Mouse (Mus musculus) embryonic facial prominence, embryonic 15.5 days (tissue): ENCODE measurements around the gene Pklr. TPM values are rescaled to one million over a fixed set of nuclear protein-coding genes. Genes with fewer than 3 reads are reported as not detected.
A peak's percentile ranks its signal among the peaks of the same experiment; 100 is the strongest.

Experiments used
- ATAC-seq: fragments of 200-750 bp; cut with Nextera tagmentation; 2 replicates; pipeline ENCODE4 v1.8.0; 2017; ENCODE audit warnings: low read depth, moderate TSS enrichment; ENCODE audit not compliant: insufficient number of reproducible peaks, low FRiP score, low TSS enrichment
- H3K27ac ChIP-seq: fragments of 300-500 bp; sonication (generic); replicated peaks from 2 replicates; pipeline ENCODE4 v1.5.1; 2015; ENCODE audit warnings: mild to moderate bottlenecking, inconsistent platforms
- H3K27me3 ChIP-seq: fragments of 300-500 bp; sonication (generic); 2 replicates; pipeline ENCODE4 v1.6.1; 2015; ENCODE audit warnings: inconsistent platforms
- H3K36me3 ChIP-seq: fragments of 300-500 bp; sonication (generic); 2 replicates; pipeline ENCODE4 v1.6.1; 2015; ENCODE audit warnings: mild to moderate bottlenecking, inconsistent platforms
- H3K4me1 ChIP-seq: fragments of 300-500 bp; sonication (generic); 2 replicates; pipeline ENCODE4 v1.6.1; 2015; ENCODE audit warnings: inconsistent platforms
- H3K4me2 ChIP-seq: fragments of 300-500 bp; sonication (generic); replicated peaks from 2 replicates; pipeline ENCODE4 v1.6.1; 2015; ENCODE audit warnings: mild to moderate bottlenecking, inconsistent platforms
- H3K4me3 ChIP-seq: fragments of 300-500 bp; sonication (generic); replicated peaks from 2 replicates; pipeline ENCODE4 v1.5.1; 2015; ENCODE audit warnings: mild to moderate bottlenecking, inconsistent platforms
- H3K9ac ChIP-seq: fragments of 300-500 bp; sonication (generic); 2 replicates; pipeline ENCODE4 v1.6.1; 2015; ENCODE audit warnings: inconsistent platforms
- H3K9me3 ChIP-seq: fragments of 300-500 bp; sonication (generic); replicated peaks from 2 replicates; pipeline ENCODE4 v1.6.1; 2016; ENCODE audit warnings: inconsistent platforms
- WGBS: fragments of 180-500 bp; shearing (Covaris S2); methylation state at CpG from one replicate; pipeline ENCODE4 v1.1.7; 2015; 5-methylcytosine and 5-hydroxymethylcytosine counted together
- polyA plus RNA-seq: library from polyadenylated mRNA; unstranded; fragments of >200 nt; fragmentation: Nextera tagmentation; extraction: Ambion mirVana; gene quantifications from 2 replicates; pipeline ENCODE4 v1.2.1, GENCODE M21; 2015

Pklr gene
- polyA plus RNA-seq, 1 experiment from 2014 or later: 0.15 TPM

DNA sequence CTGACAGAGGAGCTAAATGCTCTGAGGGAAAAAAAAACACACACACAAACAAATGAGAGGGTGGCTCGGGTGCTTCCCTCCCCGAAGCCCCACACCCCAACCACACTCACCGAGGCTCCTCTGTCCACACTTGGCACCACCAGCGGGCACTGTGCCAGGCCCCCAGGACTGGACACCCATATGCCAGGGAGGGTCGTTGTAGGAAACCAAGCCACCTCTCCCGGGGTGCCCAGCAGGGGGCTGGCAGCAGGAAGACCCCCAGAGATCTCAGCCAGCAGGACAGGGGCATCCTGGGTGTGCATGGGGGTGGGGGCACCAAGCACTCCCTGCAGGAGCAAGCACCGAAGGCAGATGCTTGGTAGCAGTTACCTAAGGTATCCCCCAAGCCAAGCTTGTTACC, 35.1 kb upstream of the Pklr start, which contains the start of gene Gm43738:
TSS of gene Gm43738 (minus strand) at position 289 of the 400 bp plus-strand sequence.
- Histone ChIP-seq H3K4me3 (peak within 1 kb of the TSS; percentile 74), H3K4me2 (peak within 1 kb of the TSS; percentile 85), H3K27me3 (no peaks in the 10 kb centered on the region), H3K9ac (peak within 1 kb of the TSS; percentile 44), H3K27ac (peak within 1 kb of the TSS; percentile 74), H3K4me1 (peaks cover 31% of the 10 kb centered on the region), H3K9me3 (no peaks in the 10 kb centered on the region), H3K36me3 (peaks cover 41% of the 10 kb centered on the region)
- 23% methylated on average over 7 of the region's 7 CpGs for WGBS
- no peak for ATAC-seq

DNA sequence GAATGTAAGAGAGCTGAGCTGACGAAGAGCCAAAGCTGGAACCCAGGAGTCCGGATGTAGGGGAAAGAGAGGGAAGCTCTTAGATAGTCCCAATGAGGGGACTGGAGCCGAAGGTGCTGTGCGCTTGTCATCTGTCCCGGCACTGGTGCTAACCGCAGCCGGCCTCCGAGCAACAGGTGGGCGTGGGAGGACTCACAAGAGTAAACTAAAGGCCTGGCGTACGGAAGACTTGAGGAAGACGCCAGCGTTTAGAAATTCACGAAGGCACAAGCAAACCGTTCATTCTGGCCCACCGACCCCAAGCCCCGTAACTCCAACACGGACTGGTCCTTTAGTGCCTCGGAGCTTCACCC, 34.5 kb upstream of the Pklr start:
- peak; percentile 1; the same call in 1 of the 2 replicates for ATAC-seq
- Histone ChIP-seq H3K4me3 (peak overlapping the region; percentile 74), H3K27ac (peak overlapping the region; percentile 68), H3K4me2 (peak overlapping the region; percentile 85), H3K9me3 (no peaks in the 10 kb centered on the region), H3K9ac (peak overlapping the region; percentile 44), H3K36me3 (peaks cover 35% of the 10 kb centered on the region), H3K4me1 (peaks cover 31% of the 10 kb centered on the region), H3K27me3 (no peaks in the 10 kb centered on the region)
- WGBS: under 1% methylated on average over 19 of the region's 19 CpGs

DNA sequence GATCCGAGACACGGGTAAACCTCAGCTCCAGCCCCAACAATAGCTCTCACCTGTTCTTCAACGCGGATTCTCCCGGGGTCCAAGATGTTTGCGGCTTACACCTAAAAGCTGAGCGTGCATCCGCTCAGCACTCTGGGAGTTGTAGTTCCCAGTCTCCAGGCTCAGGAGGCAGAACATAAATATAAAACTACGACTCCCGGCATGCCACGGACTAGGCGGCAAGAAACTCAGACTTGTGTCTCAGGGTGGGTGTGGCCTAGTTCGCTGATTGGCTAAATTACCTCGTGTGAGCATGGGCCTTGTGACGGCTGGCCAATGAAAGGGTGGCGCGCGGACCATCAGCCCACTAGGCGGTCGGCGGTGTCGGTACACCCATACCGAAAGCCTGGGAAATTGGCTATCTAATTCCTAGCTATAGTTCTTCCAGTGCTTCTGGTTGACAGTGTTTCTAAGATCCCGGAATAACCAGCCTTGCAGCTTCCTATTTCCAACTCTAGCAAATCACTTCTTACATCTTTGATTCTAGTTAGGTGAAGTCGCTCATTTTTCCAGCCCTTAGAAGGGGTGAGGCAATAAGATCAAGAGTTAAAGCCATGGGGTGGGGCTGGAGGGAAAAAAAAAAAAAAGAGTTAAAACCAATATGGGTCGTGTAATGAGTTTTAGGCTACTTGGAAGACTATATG, 34.0 kb upstream of the Pklr start, which contains the start of gene Fdps:
TSS of gene Fdps (minus strand) at position 148 of the 683 bp plus-strand sequence.
- no peaks in the 10 kb centered on the region for H3K27me3 ChIP-seq
- H3K4me1 ChIP-seq: peaks cover 31% of the 10 kb centered on the region
- peak within 1 kb of the TSS; percentile 74 for H3K27ac ChIP-seq
- ATAC-seq: peak; percentile 99
- no peaks in the 10 kb centered on the region for H3K9me3 ChIP-seq
- peak within 1 kb of the TSS; percentile 44 for H3K9ac ChIP-seq
- H3K4me3 ChIP-seq: peak within 1 kb of the TSS; percentile 74
- WGBS: under 1% methylated on average over 26 of the region's 26 CpGs
- peak within 1 kb of the TSS; percentile 85 for H3K4me2 ChIP-seq
- peaks cover 30% of the 10 kb centered on the region for H3K36me3 ChIP-seq

DNA sequence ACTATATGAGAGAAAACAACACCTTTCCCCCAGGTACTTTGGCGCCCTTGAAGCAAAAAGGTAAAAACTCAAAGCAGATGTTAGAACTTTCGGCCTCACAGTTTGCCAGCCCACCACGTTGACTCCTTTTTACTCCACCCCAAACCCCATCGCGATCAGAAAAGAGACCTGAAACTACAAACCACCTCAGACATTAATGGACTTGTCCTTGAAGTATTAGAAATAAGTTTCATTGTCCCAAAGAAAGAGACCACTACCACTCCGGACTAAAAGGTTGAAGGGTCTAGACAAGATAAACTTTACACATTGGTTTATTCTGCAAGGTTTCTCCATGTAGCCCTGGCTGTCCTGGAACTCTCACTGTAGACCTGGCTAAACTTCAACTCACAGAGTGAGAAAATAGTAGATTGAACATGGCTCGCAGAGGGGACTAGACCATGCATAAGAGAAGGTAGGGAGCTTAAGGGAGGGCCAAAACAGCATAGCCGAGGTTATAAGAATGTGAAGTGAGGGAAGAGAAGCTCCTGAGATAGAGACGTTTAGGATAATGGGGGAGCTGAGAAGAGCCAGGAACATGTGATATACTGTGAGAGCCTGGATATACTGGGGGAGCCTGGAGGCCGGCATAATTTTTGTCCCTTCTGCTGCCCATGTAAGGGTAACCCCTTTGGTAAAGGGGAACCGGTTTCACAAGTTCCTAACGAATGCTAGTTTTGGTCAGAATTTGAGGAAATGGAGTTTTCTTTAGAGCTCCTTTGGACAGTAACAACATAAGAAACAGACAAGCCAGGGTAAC, 33.2 kb upstream of the Pklr start:
- Histone ChIP-seq H3K36me3 (peaks cover 23% of the 10 kb centered on the region), H3K4me1 (peaks cover 31% of the 10 kb centered on the region), H3K4me2 (peak overlapping the region; percentile 85), H3K27ac (peak overlapping the region; percentile 74), H3K27me3 (no peaks in the 10 kb centered on the region), H3K9ac (no peak overlapping the region), H3K9me3 (no peaks in the 10 kb centered on the region), H3K4me3 (peak overlapping the region; percentile 74)
- ATAC-seq: no peak
- WGBS: 53% methylated on average over 12 of the region's 12 CpGs

DNA sequence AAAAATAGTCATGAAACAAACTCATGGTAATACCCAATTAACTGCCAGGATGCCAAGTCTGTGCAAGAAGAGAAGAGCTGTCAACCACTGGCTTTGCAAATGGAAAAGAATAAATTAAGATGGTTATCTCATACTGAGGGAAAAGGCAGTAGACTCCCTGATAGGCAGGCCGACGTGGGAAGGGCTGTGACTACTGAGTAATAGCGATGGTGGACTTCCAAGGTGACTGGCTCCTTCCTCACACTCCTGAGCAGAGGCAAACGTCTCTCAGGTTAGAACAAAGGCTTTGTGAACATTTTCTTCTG, 32.7 kb upstream of the Pklr start:
- Histone ChIP-seq H3K4me3 (no peak overlapping the region), H3K9me3 (no peaks in the 10 kb centered on the region), H3K27ac (0 out of 2 replicates have a peak overlapping the region, but pooled peaks have one; percentile 74), H3K36me3 (peaks cover 18% of the 10 kb centered on the region), H3K27me3 (no peaks in the 10 kb centered on the region), H3K4me1 (peaks cover 31% of the 10 kb centered on the region), H3K4me2 (no peak overlapping the region), H3K9ac (no peak overlapping the region)
- ATAC-seq: no peak
- WGBS: 59% methylated on average over 4 of the region's 4 CpGs

DNA sequence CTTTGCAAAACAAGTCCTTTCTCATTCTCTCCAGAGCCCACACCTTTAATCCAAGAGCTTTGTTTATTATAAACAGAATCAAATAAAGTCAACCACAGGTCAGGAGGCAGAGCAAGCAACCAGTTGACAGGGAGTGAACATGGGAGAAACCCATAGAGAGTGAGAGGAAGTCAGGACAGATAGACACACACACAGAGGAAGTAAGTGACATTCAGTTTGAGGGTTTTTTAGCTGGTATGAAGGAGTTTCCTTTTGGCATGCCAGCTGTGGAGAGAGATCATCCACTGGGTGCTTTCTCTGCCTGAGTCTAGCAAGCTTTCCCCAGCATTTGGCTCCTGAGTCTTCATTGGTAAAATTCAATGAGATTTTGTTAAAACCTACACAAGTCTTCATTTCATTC, 29.1 kb upstream of the Pklr start:
- no peaks in the 10 kb centered on the region for H3K27me3 ChIP-seq
- H3K9ac ChIP-seq: no peak overlapping the region
- no peaks in the 10 kb centered on the region for H3K36me3 ChIP-seq
- H3K27ac ChIP-seq: no peak overlapping the region
- H3K9me3 ChIP-seq: no peaks in the 10 kb centered on the region
- no peak for ATAC-seq
- no peak overlapping the region for H3K4me2 ChIP-seq
- H3K4me1 ChIP-seq: peaks cover 9% of the 10 kb centered on the region; the same call in 1 of the 2 replicates
- no peak overlapping the region for H3K4me3 ChIP-seq

DNA sequence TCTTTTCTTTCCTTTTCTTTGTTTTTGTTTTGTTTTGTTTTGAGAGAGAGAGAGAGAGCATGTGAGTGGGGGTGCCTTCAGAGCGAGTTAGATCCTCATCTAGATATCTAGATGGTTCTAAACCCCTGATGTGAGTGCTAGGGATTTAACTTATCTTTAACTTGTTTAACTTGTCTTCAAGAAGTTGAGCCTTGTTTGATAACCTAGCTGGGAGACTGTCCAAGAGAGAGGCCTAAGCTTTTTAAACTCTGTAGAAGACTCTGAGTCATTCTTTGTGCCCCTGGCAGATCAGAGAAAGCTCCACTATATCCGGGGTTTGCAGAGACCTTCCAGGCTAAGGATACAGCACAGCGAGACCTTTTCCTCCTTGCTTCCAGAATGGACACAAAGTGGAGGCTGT, 28.4 kb upstream of the Pklr start:
- H3K4me1 ChIP-seq: peaks cover 3% of the 10 kb centered on the region; the same call in 1 of the 2 replicates
- 61% methylated on average over 3 of the region's 3 CpGs for WGBS

DNA sequence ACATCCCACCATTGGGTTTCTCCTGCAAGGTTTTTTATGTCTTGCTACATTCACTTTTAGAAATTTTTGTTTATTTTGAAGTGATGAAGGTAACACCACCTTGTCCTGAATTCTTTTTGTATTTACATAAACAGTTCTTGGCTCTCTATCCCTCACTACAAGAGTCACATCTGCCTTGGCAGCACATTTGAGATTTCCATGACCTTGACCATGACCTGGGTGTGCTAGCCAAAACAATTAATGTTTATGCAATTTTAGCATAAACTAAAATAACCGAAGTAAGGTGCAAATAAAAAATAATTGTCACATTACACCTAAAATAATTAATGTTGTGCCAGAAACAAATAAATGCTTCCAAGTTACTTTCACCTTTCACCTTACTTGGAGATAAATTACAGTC, 27.8 kb upstream of the Pklr start:
- no peaks in the 10 kb centered on the region for H3K4me1 ChIP-seq
- WGBS: 52% methylated on average over 1 of the region's 1 CpGs
- ATAC-seq: no peak
- H3K27me3 ChIP-seq: no peaks in the 10 kb centered on the region
- H3K27ac ChIP-seq: no peak overlapping the region
- H3K4me3 ChIP-seq: no peak overlapping the region
- H3K36me3 ChIP-seq: no peaks in the 10 kb centered on the region
- no peaks in the 10 kb centered on the region for H3K9me3 ChIP-seq
- no peak overlapping the region for H3K4me2 ChIP-seq
- no peak overlapping the region for H3K9ac ChIP-seq

More for the DNA sequence above, 28.4 kb upstream of the Pklr start:
- Histone ChIP-seq H3K27ac (no peak overlapping the region), H3K4me2 (no peak overlapping the region), H3K4me3 (no peak overlapping the region), H3K27me3 (no peaks in the 10 kb centered on the region), H3K9me3 (no peaks in the 10 kb centered on the region), H3K36me3 (no peaks in the 10 kb centered on the region), H3K9ac (no peak overlapping the region)
- no peak for ATAC-seq

DNA sequence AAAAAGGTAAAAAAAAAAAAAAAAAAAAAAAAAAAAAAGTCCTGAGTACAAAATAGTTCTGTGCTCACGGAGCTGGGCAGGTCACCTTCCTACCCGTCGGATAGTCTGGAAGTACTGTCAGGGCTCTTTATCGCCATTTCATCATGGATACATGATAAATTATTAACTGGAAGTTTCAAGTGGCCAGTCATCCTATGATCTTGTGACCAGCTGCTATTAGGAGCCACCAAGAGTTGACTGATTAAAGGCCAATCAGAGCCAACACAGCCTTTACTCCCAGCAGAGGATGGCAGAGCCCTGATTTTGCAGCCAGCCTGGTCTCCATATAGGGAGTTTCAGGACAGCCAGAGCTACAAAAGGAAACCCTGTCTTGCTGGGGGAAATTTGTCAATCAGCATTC, 22.9 kb upstream of the Pklr start:
- 84% methylated on average over 4 of the region's 4 CpGs for WGBS
- H3K9ac ChIP-seq: no peak overlapping the region

DNA sequence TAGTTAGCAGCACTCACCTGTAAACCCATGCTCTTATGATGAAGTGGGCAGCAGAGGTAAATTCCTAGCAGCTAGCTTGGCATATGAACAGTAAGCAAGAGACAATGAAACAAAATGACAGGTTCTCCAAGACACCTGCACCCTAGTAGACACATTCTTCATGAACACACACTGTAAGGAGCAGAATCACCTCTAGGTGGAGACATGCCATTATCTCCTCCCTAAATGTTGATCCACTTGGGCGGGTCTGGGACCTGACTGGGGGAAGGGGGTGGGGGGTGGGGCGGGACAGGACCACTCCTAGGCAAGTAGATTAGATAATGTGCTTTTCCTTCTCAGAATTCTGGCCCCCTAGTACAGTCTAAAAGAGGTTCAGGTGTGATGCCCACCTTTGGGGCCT, 20.4 kb upstream of the Pklr start:
- no peak overlapping the region for H3K9ac ChIP-seq
- no peaks in the 10 kb centered on the region for H3K4me1 ChIP-seq
- H3K9me3 ChIP-seq: no peaks in the 10 kb centered on the region
- WGBS: 7% methylated on average over 2 of the region's 2 CpGs
- H3K4me2 ChIP-seq: no peak overlapping the region
- H3K36me3 ChIP-seq: no peaks in the 10 kb centered on the region
- no peak overlapping the region for H3K27ac ChIP-seq
- no peak for ATAC-seq
- H3K27me3 ChIP-seq: no peaks in the 10 kb centered on the region
- H3K4me3 ChIP-seq: no peak overlapping the region

More for the DNA sequence above, 22.9 kb upstream of the Pklr start:
- no peaks in the 10 kb centered on the region for H3K36me3 ChIP-seq
- ATAC-seq: no peak
- no peak overlapping the region for H3K4me2 ChIP-seq
- no peaks in the 10 kb centered on the region for H3K9me3 ChIP-seq
- H3K4me1 ChIP-seq: no peaks in the 10 kb centered on the region
- no peak overlapping the region for H3K27ac ChIP-seq
- H3K4me3 ChIP-seq: no peak overlapping the region
- H3K27me3 ChIP-seq: no peaks in the 10 kb centered on the region

DNA sequence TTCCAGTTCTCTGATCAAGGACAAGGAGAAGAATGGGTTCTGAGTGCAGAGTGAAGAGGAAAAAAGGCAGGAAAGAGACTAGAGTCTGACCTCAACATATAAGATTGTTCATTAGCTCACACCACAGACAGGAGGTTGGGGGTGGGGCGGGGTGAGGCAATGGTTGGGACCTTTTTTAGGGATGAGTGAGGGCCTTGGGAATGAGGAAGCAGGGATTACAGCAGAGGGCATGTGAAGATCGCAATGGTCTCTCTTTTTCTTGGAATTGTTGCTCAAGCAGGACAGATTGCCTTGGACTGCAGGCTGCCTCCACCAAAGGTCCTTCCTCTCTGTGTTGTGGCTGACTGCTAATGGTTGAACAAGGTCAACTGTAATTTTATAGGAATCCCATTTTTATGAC, 12.6 kb upstream of the Pklr start:
- H3K9me3 ChIP-seq: no peaks in the 10 kb centered on the region
- H3K27me3 ChIP-seq: no peaks in the 10 kb centered on the region
- ATAC-seq: no peak
- H3K4me1 ChIP-seq: no peaks in the 10 kb centered on the region
- H3K4me2 ChIP-seq: no peak overlapping the region
- no peak overlapping the region for H3K27ac ChIP-seq
- 83% methylated on average over 2 of the region's 2 CpGs for WGBS
- no peak overlapping the region for H3K4me3 ChIP-seq
- no peaks in the 10 kb centered on the region for H3K36me3 ChIP-seq
- H3K9ac ChIP-seq: no peak overlapping the region
